Mouse (Mus musculus): ENCODE results near the gene Cited2.

Cited2 gene

GRCm38 (mm10) chr10:17722653-17723410, at the start of gene Cited2:
Gene Cited2 (plus strand): TSS chr10:17723218.
- in situ Hi-C loops (cut with MboI, MseI): loop anchor here (10.0 kb wide), 1 partner anchor 178 kb away; no protein-coding TSS in a partner anchor

- in situ Hi-C loops (cut with MboI, MseI): no loop called here
Observed at GRCm38 (mm10) chr10:17674454-17674853, 48.6 kb upstream of the Cited2 start.

- in situ Hi-C loops (cut with MboI, MseI): no loop called here
Observed at GRCm38 (mm10) chr10:17674869-17675268, 48.1 kb upstream of the Cited2 start.

- in situ Hi-C loops (cut with MboI, MseI): no loop called here
Observed at GRCm38 (mm10) chr10:17676464-17676863, 46.6 kb upstream of the Cited2 start.

- in situ Hi-C loops (cut with MboI, MseI): no loop called here
Observed at GRCm38 (mm10) chr10:17677308-17677707, 45.7 kb upstream of the Cited2 start.

- in situ Hi-C loops (cut with MboI, MseI): no loop called here
Observed at GRCm38 (mm10) chr10:17680432-17681382, 42.3 kb upstream of the Cited2 start.

- in situ Hi-C loops (cut with MboI, MseI): no loop called here
Observed at GRCm38 (mm10) chr10:17681386-17681785, 41.6 kb upstream of the Cited2 start.

GRCm38 (mm10) chr10:17683852-17684428, 39.1 kb upstream of the Cited2 start:
- in situ Hi-C loops (cut with MboI, MseI): no loop called here

GRCm38 (mm10) chr10:17689806-17690205, 33.2 kb upstream of the Cited2 start:
- in situ Hi-C loops (cut with MboI, MseI): no loop called here

- in situ Hi-C loops (cut with MboI, MseI): no loop called here
Observed at GRCm38 (mm10) chr10:17691709-17692108, 31.3 kb upstream of the Cited2 start.

GRCm38 (mm10) chr10:17695801-17696200, 27.2 kb upstream of the Cited2 start:
- in situ Hi-C loops (cut with MboI, MseI): no loop called here

GRCm38 (mm10) chr10:17697376-17698265, 25.4 kb upstream of the Cited2 start:
- in situ Hi-C loops (cut with MboI, MseI): no loop called here

- in situ Hi-C loops (cut with MboI, MseI): no loop called here
Observed at GRCm38 (mm10) chr10:17705466-17705973, 17.5 kb upstream of the Cited2 start.

GRCm38 (mm10) chr10:17710753-17711152, 12.3 kb upstream of the Cited2 start:
- in situ Hi-C loops (cut with MboI, MseI): no loop called here

- in situ Hi-C loops (cut with MboI, MseI): no loop called here
Observed at GRCm38 (mm10) chr10:17719009-17719570, 3.9 kb upstream of the Cited2 start.

- in situ Hi-C loops (cut with MboI, MseI): loop anchor here (10.0 kb wide), 1 partner anchor 175 kb away; no protein-coding TSS in a partner anchor
Observed at GRCm38 (mm10) chr10:17719646-17720045, 3.4 kb upstream of the Cited2 start.

GRCm38 (mm10) chr10:17720891-17721601, 2.0 kb upstream of the Cited2 start:
- in situ Hi-C loops (cut with MboI, MseI): loop anchor here (10.0 kb wide), 1 partner anchor 176 kb away; no protein-coding TSS in a partner anchor

GRCm38 (mm10) chr10:17721602-17722121, 1.4 kb upstream of the Cited2 start:
- in situ Hi-C loops (cut with MboI, MseI): loop anchor here (10.0 kb wide), 1 partner anchor 177 kb away; no protein-coding TSS in a partner anchor

- in situ Hi-C loops (cut with MboI, MseI): loop anchor here (10.0 kb wide), 1 partner anchor 177 kb away; no protein-coding TSS in a partner anchor
Observed at GRCm38 (mm10) chr10:17722158-17722557, 860 bp upstream of the Cited2 start.
